Mouse (Mus musculus) stomach, embryonic 14.5 days (tissue): Measurements from ENCODE around the gene Nfix. TPM values are rescaled to one million over a fixed set of nuclear protein-coding genes. Genes with fewer than 3 reads are reported as not detected.
A peak's percentile ranks its signal among the peaks of the same experiment; 100 is the strongest.

Source experiments
- ATAC-seq: fragments of 200-750 bp; cut with Nextera tagmentation; 2 replicates; pipeline ENCODE4 v1.8.0; 2017; ENCODE audit warnings: low read depth, moderate TSS enrichment; ENCODE audit not compliant: insufficient number of reproducible peaks, insufficient read depth, low FRiP score
- H3K27ac ChIP-seq: fragments of 300-500 bp; sonication (generic); 2 replicates; pipeline ENCODE4 v1.5.1; 2014; ENCODE audit warnings: mild to moderate bottlenecking, low read length, moderate library complexity, mixed read lengths
- H3K27me3 ChIP-seq: fragments of 300-500 bp; sonication (generic); 2 replicates; pipeline ENCODE4 v1.6.1; 2014; ENCODE audit warnings: low read length, control low read depth, mixed read lengths; ENCODE audit not compliant: control insufficient read depth, insufficient read depth
- H3K36me3 ChIP-seq: fragments of 300-500 bp; sonication (generic); 2 replicates; pipeline ENCODE4 v1.6.1; 2014; ENCODE audit warnings: mild to moderate bottlenecking, control low read depth, low read length, moderate library complexity, mixed read lengths; ENCODE audit not compliant: control insufficient read depth, insufficient read depth
- H3K4me1 ChIP-seq: fragments of 300-500 bp; sonication (generic); 2 replicates; pipeline ENCODE4 v1.6.1; 2014; ENCODE audit warnings: low read length, control low read depth, mixed read lengths; ENCODE audit not compliant: control insufficient read depth, insufficient read depth
- H3K4me2 ChIP-seq: fragments of 300-500 bp; sonication (generic); replicated peaks from 2 replicates; pipeline ENCODE4 v1.6.1; 2014; ENCODE audit warnings: low read depth, low read length, control low read depth
- H3K4me3 ChIP-seq: fragments of 300-500 bp; sonication (generic); 2 replicates; pipeline ENCODE4 v1.5.1; 2014; ENCODE audit warnings: low read depth, low read length, control low read depth
- H3K9ac ChIP-seq: fragments of 300-500 bp; sonication (generic); replicated peaks from 2 replicates; pipeline ENCODE4 v1.6.1; 2014; ENCODE audit warnings: low read depth, mild to moderate bottlenecking, control low read depth, low read length, moderate library complexity, mixed read lengths
- H3K9me3 ChIP-seq: fragments of 300-500 bp; sonication (generic); 2 replicates; pipeline ENCODE4 v1.6.1; 2016; ENCODE audit warnings: low read depth, low read length, control low read depth; ENCODE audit not compliant: control insufficient read depth
- WGBS: fragments of 180-500 bp; shearing (Covaris S2); extraction: QIAGEN DNeasy Blood & Tissue Kit; methylation state at CpG from one replicate; pipeline ENCODE4 v1.1.7; 2014; 5-methylcytosine and 5-hydroxymethylcytosine counted together
- polyA plus RNA-seq: library from polyadenylated mRNA; unstranded; fragments of >200 nt; fragmentation: Nextera tagmentation; extraction: Ambion mirVana; gene quantifications from 2 replicates; pipeline ENCODE4 v1.2.1, GENCODE M21; 2014

The Nfix gene
- polyA plus RNA-seq, 1 experiment from 2014 or later: 37.8 TPM

DNA sequence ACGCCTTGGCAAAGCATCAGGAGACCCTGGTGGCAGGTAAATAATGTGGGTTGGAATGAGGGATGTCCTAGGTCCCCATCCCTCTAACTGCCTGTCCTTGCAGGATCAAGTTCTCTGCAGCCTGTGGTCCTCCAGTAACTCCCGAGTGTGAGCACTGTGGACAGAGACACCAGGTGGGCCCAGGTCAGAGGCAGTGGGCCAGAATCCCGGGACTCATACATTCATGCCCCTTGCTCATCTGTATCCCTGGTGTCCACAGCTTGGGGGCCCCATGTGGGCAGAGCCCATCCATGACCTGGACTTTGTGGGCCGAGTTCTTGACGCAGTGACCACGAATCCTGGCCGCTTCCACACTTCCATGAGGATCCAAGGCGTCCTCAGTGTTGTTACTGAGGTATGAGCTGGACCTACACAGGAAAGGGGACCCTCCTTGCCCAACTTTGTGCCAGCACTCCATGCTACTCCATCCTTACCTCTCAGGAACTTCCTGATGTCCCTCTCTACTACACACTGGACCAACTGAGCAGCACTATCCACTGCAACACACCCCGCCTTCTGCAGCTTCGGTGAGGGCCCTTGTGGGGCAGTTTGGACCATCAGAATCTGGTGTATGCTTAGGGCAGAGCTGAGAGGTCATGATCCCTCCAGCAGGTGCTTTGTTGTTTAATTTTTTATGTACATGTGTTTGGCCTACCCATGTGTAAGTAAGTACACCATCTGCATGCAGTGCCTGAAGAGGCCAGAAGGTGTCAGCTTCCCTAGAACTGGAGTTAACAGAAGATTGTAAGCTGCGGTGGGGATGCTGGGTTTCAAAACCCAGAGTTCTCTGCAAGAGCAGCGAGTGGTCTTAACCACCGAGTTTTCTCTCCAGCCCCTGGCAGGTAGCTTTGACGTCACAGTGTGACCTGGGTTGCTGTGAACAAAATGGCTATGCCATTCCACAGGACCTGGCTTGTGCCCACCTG lies 102.7 kb downstream of the Nfix start:
- Histone ChIP-seq H3K27me3 (0 out of 2 replicates have a peak, but pooled peaks cover 3% of the 10 kb centered on the region), H3K4me1 (peaks cover 10% of the 10 kb centered on the region), H3K36me3 (peaks cover 41% of the 10 kb centered on the region), H3K9ac (no peak overlapping the region), H3K27ac (no peak overlapping the region), H3K4me3 (no peak overlapping the region), H3K4me2 (no peak overlapping the region), H3K9me3 (no peaks in the 10 kb centered on the region)
- ATAC-seq: no peak
- 91% methylated on average over 14 of the region's 14 CpGs for WGBS

GRCm38 (mm10) chr8:84695140-84695539 lies 105.0 kb downstream of the Nfix start:
- Histone ChIP-seq H3K4me3 (no peak overlapping the region), H3K27me3 (no peaks in the 10 kb centered on the region), H3K4me1 (peaks cover 5% of the 10 kb centered on the region; the same call in 1 of the 2 replicates), H3K9me3 (no peaks in the 10 kb centered on the region), H3K9ac (no peak overlapping the region), H3K36me3 (peaks cover 53% of the 10 kb centered on the region), H3K4me2 (no peak overlapping the region), H3K27ac (no peak overlapping the region)
- no peak for ATAC-seq
- WGBS: 88% methylated on average over 6 of the region's 6 CpGs

- Histone ChIP-seq H3K9me3 (no peaks in the 10 kb centered on the region), H3K9ac (no peak overlapping the region), H3K4me2 (no peak overlapping the region), H3K36me3 (peaks cover 49% of the 10 kb centered on the region), H3K27ac (no peak overlapping the region), H3K4me1 (peaks cover 15% of the 10 kb centered on the region), H3K4me3 (no peak overlapping the region), H3K27me3 (no peaks in the 10 kb centered on the region)
- ATAC-seq: no peak
- 63% methylated on average over 4 of the region's 4 CpGs for WGBS
Measured at GRCm38 (mm10) chr8:84693332-84693731, 106.8 kb downstream of the Nfix start.

GRCm38 (mm10) chr8:84689091-84689915 lies 110.8 kb downstream of the Nfix start:
- H3K36me3 ChIP-seq: peaks cover 19% of the 10 kb centered on the region
- no peaks in the 10 kb centered on the region for H3K9me3 ChIP-seq
- peak overlapping the region; percentile 80 for H3K27ac ChIP-seq
- H3K4me3 ChIP-seq: peak overlapping the region; percentile 96
- WGBS: under 1% methylated on average over 47 of the region's 47 CpGs
- H3K27me3 ChIP-seq: no peaks in the 10 kb centered on the region
- peak; percentile 91 for ATAC-seq
- peaks cover 31% of the 10 kb centered on the region for H3K4me1 ChIP-seq
- H3K9ac ChIP-seq: peak overlapping the region; percentile 63
- H3K4me2 ChIP-seq: peak overlapping the region; percentile 72

- Histone ChIP-seq H3K27me3 (no peaks in the 10 kb centered on the region), H3K27ac (peak within 1 kb of the TSS; percentile 96), H3K36me3 (peaks cover 18% of the 10 kb centered on the region), H3K4me2 (peak within 1 kb of the TSS; percentile 88), H3K4me1 (peaks cover 31% of the 10 kb centered on the region), H3K4me3 (peak within 1 kb of the TSS; percentile 99), H3K9ac (peak within 1 kb of the TSS; percentile 96), H3K9me3 (no peaks in the 10 kb centered on the region)
- 0% methylated on average over 28 of the region's 37 CpGs for WGBS
- ATAC-seq: peak; percentile 78
Measured at GRCm38 (mm10) chr8:84687705-84688100, 112.4 kb downstream of the Nfix start, which contains the start of gene Nacc1. Gene Nacc1 (minus strand): TSS chr8:84687862.

DNA sequence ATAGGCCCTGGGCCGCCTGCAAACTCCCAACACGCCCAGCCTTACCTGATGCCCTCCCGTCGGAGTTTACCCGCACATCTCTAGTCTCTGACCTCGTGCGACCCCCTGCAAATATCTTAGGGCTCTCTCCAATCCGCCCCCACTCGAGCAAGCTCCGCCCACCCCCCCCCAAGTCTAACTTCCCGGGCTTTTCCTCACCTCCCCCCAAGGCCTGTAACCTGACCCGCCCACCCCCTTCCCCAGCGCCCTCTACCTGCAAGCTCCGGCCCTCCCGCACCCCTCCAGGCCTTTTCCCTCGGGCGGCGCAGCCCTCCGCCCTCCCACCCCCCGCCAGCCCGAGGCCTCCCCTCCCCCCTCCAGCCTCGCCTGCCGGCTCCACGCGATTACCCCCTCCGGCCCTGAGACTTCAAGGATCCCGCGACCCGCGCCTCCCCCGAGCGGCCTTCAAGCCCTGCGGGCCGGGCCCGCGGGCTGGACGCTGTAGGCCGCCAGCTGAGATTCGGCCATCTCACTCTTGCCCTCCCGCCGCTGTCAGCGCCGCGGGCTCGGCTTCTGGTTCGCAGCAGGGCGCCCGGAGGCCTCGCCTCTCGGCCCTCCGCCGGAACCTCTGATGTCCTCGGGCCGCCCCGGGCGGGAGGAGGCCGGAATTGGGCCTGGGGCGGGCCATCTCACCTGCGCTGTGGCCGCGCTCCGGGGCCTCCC lies 113.0 kb downstream of the Nfix start:
- under 1% methylated on average over 61 of the region's 62 CpGs for WGBS
- H3K9me3 ChIP-seq: no peaks in the 10 kb centered on the region
- ATAC-seq: peak; percentile 37; the same call in 1 of the 2 replicates
- H3K4me1 ChIP-seq: peaks cover 31% of the 10 kb centered on the region
- no peaks in the 10 kb centered on the region for H3K27me3 ChIP-seq
- H3K4me3 ChIP-seq: peak overlapping the region; percentile 99
- peak overlapping the region; percentile 96 for H3K9ac ChIP-seq
- H3K27ac ChIP-seq: peak overlapping the region; percentile 96
- peak overlapping the region; percentile 88 for H3K4me2 ChIP-seq
- peaks cover 13% of the 10 kb centered on the region for H3K36me3 ChIP-seq

DNA sequence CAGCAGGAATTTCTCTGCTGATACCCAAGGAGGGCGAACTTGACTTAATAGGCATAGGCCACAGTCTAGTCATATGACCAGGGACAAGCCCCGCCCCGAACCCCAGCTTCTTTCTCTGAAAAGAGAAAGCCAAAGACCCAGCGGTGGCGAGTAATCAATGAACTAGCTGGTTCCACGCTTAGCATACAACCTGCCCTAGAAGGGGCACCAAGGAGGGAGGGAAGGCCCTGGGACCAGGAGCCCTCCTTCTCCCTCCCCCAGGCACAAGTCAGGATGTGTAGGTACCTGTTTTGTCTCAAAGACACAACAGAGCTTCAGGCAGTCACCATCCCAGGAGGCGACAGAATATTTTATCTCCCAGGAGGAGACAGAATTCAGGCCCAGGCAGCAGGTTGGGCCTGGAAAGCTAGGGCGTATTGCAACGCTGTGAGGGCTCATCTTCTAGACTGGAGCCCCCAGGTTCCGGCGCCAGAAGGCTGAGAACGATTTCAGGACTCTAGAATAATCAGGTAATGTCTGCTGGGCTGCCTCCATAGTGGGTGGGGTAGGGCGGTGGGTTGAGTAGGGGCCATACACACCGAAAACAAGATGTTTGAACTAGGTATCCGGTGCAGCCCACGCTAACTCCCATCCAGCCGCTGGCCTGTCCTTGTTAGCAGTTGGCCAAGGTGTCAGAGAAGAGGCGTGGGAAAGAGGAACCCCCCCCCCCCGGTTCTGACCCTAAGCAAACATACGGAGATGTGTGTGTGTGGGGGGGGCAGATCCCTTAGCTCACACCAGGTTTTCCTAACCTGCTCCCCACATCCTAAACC lies 113.7 kb downstream of the Nfix start, which contains the start of gene Trmt1:
Trmt1 (plus strand) TSS at position 117 of the 812 bp plus-strand sequence.
- H3K4me3 ChIP-seq: peak within 1 kb of the TSS; percentile 99
- H3K4me2 ChIP-seq: peak within 1 kb of the TSS; percentile 88
- no peaks in the 10 kb centered on the region for H3K27me3 ChIP-seq
- WGBS: 8% methylated on average over 20 of the region's 20 CpGs
- H3K9ac ChIP-seq: peak within 1 kb of the TSS; percentile 96
- H3K4me1 ChIP-seq: peaks cover 31% of the 10 kb centered on the region
- H3K9me3 ChIP-seq: no peaks in the 10 kb centered on the region
- H3K27ac ChIP-seq: peak within 1 kb of the TSS; percentile 96
- peaks cover 9% of the 10 kb centered on the region; the same call in 1 of the 2 replicates for H3K36me3 ChIP-seq
- ATAC-seq: peak; percentile 16; the same call in 1 of the 2 replicates
